Mouse (Mus musculus): Measurements from ENCODE around the gene Fancm.
"Not testable (repeated sequence)": the region's sequence is repeated elsewhere in the genome, so short reads cannot be mapped to it uniquely, and the experiment has no call there.

Fancm gene

GRCm38 (mm10) chr12:65075085-65075732 lies at the start of gene Fancm:
Gene Fancm, plus strand, starts transcription at chr12:65075603.
- DNase-seq (ENCODE audit: low spot score) = peak; percentile 79

- no peak for DNase-seq (ENCODE audit: low spot score)
These were observed 39.6 kb upstream of the Fancm start for GRCm38 (mm10) chr12:65035839-65036189.

- DNase-seq (ENCODE audit: low spot score) = peak; percentile 44
These were observed 39.1 kb upstream of the Fancm start, which contains the start of gene Prpf39 for GRCm38 (mm10) chr12:65036190-65036870. Gene Prpf39, plus strand, starts transcription at chr12:65036333.

DNA sequence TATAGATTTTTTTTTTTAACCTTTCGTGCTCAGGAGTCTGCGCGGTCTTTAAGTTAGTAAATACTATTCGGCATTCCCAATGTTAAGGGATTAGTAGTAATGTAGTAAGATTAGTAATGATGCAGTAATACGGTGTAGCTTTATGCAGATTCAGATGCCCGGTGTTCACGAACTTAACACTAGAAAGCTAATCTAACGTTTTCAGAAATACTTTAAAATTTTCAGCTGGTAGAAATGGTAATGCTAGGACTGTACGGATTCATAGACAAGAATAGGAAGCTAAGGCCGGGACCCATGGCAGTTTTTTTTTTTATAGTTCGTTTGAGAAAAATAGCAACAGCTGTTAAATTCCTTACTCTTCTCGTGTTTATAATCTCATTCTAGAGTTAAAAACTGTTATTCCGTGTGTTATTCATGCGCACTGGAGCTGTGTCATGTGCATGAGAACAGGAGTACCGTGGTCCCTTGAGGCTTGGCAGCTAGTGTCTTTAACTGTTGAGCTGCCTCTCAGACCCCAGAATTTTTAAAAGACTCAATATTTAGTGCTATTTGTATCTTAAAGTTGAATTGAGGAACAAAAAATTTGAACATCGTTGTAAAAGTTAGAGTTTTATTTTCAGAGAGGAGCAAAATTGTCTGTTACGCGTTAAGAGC lies 38.4 kb upstream of the Fancm start:
- DNase-seq (ENCODE audit: low spot score) = no peak

- no peak for DNase-seq (ENCODE audit: low spot score)
These were observed 37.9 kb upstream of the Fancm start for GRCm38 (mm10) chr12:65037546-65037937.

GRCm38 (mm10) chr12:65048799-65049198 lies 26.6 kb upstream of the Fancm start:
- no peak for DNase-seq (ENCODE audit: low spot score)

GRCm38 (mm10) chr12:65058203-65058602 lies 17.2 kb upstream of the Fancm start:
- DNase-seq (ENCODE audit: low spot score) = no peak

GRCm38 (mm10) chr12:65061082-65061481 lies 14.3 kb upstream of the Fancm start:
- DNase-seq (ENCODE audit: low spot score) = no peak

DNA sequence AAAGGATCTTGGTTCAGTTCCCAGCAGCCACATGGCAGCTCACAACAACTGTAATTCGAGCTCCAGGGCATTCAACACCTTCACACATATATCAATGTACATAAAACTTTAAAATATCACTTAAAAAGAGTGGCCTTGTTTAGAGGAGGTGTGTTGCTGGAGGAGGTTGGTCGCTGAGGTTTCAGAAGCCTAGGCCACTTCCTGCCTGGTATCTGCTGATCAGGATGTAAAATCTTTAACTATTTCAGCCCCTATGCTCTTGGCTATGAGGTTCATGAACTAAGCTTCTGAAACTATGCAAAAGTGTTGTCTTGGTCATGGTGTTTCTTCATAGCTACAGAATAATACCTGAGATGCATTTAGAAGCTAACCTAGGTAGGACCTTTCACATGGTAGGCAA lies 10.2 kb upstream of the Fancm start:
- no peak for DNase-seq (ENCODE audit: low spot score)

- DNase-seq (ENCODE audit: low spot score) = no peak
These were observed 9.2 kb upstream of the Fancm start for GRCm38 (mm10) chr12:65066234-65066633.

GRCm38 (mm10) chr12:65068409-65068808 lies 7.0 kb upstream of the Fancm start:
- DNase-seq (ENCODE audit: low spot score) = no peak

- DNase-seq (ENCODE audit: low spot score) = peak; percentile 9
These were observed 2.3 kb upstream of the Fancm start for GRCm38 (mm10) chr12:65072911-65073610.

DNA sequence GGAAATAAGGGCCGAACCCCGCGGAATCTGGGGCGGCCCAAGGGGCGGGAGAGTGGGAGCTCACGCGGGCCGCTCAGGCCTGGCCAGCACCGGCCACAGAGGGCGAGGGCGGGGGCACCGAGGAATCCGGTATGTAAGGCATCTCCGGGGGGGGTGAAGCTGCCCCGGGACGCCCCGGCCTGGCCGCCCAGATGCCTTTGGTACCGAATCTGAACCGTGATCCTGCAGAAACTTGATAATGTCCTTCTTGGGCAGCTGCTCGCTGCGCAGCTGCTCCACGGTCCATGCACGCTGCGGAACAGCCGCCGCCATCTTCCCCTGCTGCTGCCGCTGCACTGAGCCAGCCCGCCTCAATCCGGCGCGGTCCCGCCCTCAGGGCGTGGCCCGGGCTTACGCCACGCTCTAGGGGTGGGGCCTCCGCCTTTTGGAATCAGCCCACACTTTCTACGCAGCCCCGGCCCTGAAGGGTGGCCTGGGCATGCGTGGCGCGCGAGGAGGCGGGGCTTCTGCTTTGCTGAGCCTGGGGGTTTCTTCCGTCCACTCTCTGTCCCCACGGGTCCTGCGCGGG lies 1.7 kb upstream of the Fancm start, which contains the start of gene Fkbp3:
Fkbp3 (minus strand) TSS at position 397 of the 568 bp plus-strand sequence.
- peak; percentile 92 for DNase-seq (ENCODE audit: low spot score)

GRCm38 (mm10) chr12:65074651-65075050 lies 752 bp upstream of the Fancm start:
- no peak for DNase-seq (ENCODE audit: low spot score)

- DNase-seq (ENCODE audit: low spot score) = no peak
These were observed 419 bp downstream of the Fancm start for GRCm38 (mm10) chr12:65075733-65076310.

- DNase-seq (ENCODE audit: low spot score) = no peak
These were observed 1.5 kb downstream of the Fancm start for GRCm38 (mm10) chr12:65076906-65077305.

DNA sequence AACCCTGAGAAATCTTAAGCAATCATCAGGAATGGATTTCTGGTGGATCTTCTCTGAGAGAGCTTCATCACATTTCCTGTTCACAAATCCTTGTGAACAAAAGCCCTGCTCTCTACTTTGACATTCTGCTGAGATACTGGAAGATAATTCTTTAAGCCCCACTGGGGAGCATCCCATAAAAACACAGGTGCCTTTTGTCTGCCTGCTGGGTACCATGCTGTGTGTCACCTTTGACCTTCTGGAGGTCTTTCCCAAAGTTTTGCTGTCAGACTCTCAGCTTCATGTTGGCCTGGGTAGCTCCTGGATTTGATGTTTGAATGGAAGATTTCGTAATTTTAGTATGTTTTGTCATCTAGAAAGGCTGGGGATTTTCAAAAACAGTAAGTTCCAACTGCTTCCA lies 33.3 kb downstream of the Fancm start:
- DNase-seq (ENCODE audit: low spot score) = no peak

DNA sequence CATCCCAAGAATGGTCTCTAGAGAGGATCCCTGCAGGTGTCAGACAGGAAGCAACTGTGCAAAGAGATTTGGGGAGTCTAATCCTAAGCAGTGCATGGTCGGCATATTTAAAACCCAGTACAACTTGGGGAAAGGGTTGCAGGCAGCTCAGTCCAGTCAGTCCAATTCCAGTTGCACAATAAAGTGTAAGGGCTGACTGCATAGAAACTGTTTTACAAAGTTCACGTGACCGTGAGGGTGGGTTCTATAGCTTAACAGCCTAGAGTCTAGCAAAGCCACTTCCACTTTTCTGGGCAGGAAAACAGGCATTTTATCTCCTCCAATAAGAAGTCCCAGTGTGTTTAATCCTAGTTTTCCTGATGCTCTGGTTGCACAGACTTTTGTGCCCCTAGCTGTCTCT lies 36.1 kb downstream of the Fancm start:
- DNase-seq (ENCODE audit: low spot score) = no peak

DNA sequence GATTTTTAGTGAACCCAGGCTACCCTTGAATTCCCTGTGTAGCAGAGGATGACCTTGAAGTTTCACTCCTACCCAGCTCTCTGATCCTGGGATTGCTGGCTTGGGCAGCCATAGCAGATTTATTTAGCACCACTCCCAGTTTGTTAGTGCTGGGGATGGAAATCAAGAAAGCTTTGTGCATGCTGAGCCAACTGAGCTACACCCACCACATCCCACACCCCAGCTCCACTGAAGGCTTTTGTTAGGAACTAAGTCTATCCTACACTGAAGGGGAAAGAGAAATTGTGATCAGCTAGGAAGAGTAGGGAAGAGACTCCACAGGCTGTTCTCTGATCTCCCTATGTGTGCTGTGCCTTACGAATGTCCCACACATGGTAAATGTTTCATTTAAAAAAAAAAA lies 37.4 kb downstream of the Fancm start:
- DNase-seq (ENCODE audit: low spot score) = no peak

GRCm38 (mm10) chr12:65113925-65114324 lies 38.5 kb downstream of the Fancm start:
- DNase-seq (ENCODE audit: low spot score) = no peak

GRCm38 (mm10) chr12:65114978-65115377 lies 39.6 kb downstream of the Fancm start:
- not testable (repeated sequence) for DNase-seq (ENCODE audit: low spot score)

GRCm38 (mm10) chr12:65118968-65119367 lies 43.6 kb downstream of the Fancm start:
- no peak for DNase-seq (ENCODE audit: low spot score)

Data from layer of hippocampus, adult 9-10 months (tissue).